Mouse (Mus musculus) cortical plate, adult 2 months (tissue): ENCODE measurements at regions not wholly inside any gene's neighbourhood (a gene's known extent, or its start where the extent isn't known, plus 50 kb on each side); places are given as distances from the start of the nearest gene placed in this dataset.

ENCODE experiments used
- H3K27ac ChIP-seq: fragments of 200-500 bp; 2 replicates; pipeline ENCODE4 v1.5.1; 2012; ENCODE audit warnings: low read length, control low read depth, inconsistent platforms; ENCODE audit not compliant: insufficient read depth
- H3K4me1 ChIP-seq: fragments of 200-500 bp; 2 replicates; pipeline ENCODE4 v1.6.1; 2011; ENCODE audit warnings: low read length; ENCODE audit not compliant: control insufficient read depth, insufficient read depth
- H3K4me3 ChIP-seq: fragments of 200-500 bp; 2 replicates; pipeline ENCODE4 v1.5.1; 2011; ENCODE audit warnings: mild to moderate bottlenecking, low read length, control low read depth; ENCODE audit not compliant: insufficient read depth
- CTCF ChIP-seq: fragments of 200-500 bp; IDR thresholded peaks from 2 replicates; pipeline ENCODE4 v1.5.1; 2011; ENCODE audit warnings: mild to moderate bottlenecking, control low read depth, low read length; ENCODE audit not compliant: insufficient read depth; ENCODE audit errors: extremely low read depth
- POLR2A ChIP-seq: fragments of 200-500 bp; IDR thresholded peaks from 2 replicates; pipeline ENCODE4 v1.6.1; 2011; ENCODE audit warnings: mild to moderate bottlenecking, low read length, control low read depth; ENCODE audit not compliant: insufficient read depth; ENCODE audit errors: extremely low read depth

GRCm38 (mm10) chr2:139220757-139221400 lies 272.8 kb upstream of the Sptlc3 start:
- H3K4me1 ChIP-seq, result no peaks in the 10 kb centered on the region
- no peak overlapping the region for H3K27ac ChIP-seq
- TF ChIP-seq POLR2A (no peak), CTCF (no peak)

GRCm38 (mm10) chr2:139230453-139230852 lies 263.3 kb upstream of the Sptlc3 start:
- Histone ChIP-seq H3K4me3 (no peak overlapping the region), H3K4me1 (no peaks in the 10 kb centered on the region), H3K27ac (no peak overlapping the region)
- TF ChIP-seq CTCF (no peak), POLR2A (no peak)

More at GRCm38 (mm10) chr2:139220757-139221400, 272.8 kb upstream of the Sptlc3 start:
- H3K4me3 ChIP-seq, result no peak overlapping the region

- Histone ChIP-seq H3K27ac (no peak overlapping the region), H3K4me3 (no peak overlapping the region), H3K4me1 (no peaks in the 10 kb centered on the region)
- no peak for TF ChIP-seq POLR2A
- TF ChIP-seq CTCF, result no peak
These were observed 243.6 kb upstream of the Sptlc3 start for GRCm38 (mm10) chr2:139250138-139250537.

- TF ChIP-seq CTCF (no peak), POLR2A (no peak)
- Histone ChIP-seq H3K27ac (no peak overlapping the region), H3K4me1 (no peaks in the 10 kb centered on the region), H3K4me3 (no peak overlapping the region)
These were observed 226.6 kb upstream of the Sptlc3 start for GRCm38 (mm10) chr2:139267119-139267518.

- no peak overlapping the region for H3K27ac ChIP-seq
- H3K4me3 ChIP-seq, result no peak overlapping the region
- no peaks in the 10 kb centered on the region for H3K4me1 ChIP-seq
- TF ChIP-seq CTCF (no peak), POLR2A (no peak)
These were observed 217.1 kb upstream of the Sptlc3 start for GRCm38 (mm10) chr2:139276581-139276980.

- H3K4me1 ChIP-seq, result no peaks in the 10 kb centered on the region
- TF ChIP-seq CTCF (no peak), POLR2A (no peak)
- no peak overlapping the region for H3K4me3 ChIP-seq
- H3K27ac ChIP-seq, result no peak overlapping the region
These were observed 216.1 kb upstream of the Sptlc3 start for GRCm38 (mm10) chr2:139277571-139277970.

- H3K27ac ChIP-seq, result no peak overlapping the region
- no peak overlapping the region for H3K4me3 ChIP-seq
- no peak for TF ChIP-seq CTCF
- TF ChIP-seq POLR2A, result no peak
- H3K4me1 ChIP-seq, result no peaks in the 10 kb centered on the region
These were observed 212.7 kb upstream of the Sptlc3 start for GRCm38 (mm10) chr2:139281056-139281455.

- TF ChIP-seq CTCF, result no peak
- no peak for TF ChIP-seq POLR2A
- Histone ChIP-seq H3K4me3 (no peak overlapping the region), H3K4me1 (no peaks in the 10 kb centered on the region), H3K27ac (no peak overlapping the region)
These were observed 209.4 kb upstream of the Sptlc3 start for GRCm38 (mm10) chr2:139284315-139284714.

- H3K4me3 ChIP-seq, result no peak overlapping the region
- no peaks in the 10 kb centered on the region for H3K4me1 ChIP-seq
- H3K27ac ChIP-seq, result no peak overlapping the region
- no peak for TF ChIP-seq POLR2A
These were observed 207.3 kb upstream of the Sptlc3 start for GRCm38 (mm10) chr2:139286446-139286845.

GRCm38 (mm10) chr2:139298541-139299152 lies 195.1 kb upstream of the Sptlc3 start:
- Histone ChIP-seq H3K27ac (no peak overlapping the region), H3K4me1 (no peaks in the 10 kb centered on the region), H3K4me3 (no peak overlapping the region)
- no peak for TF ChIP-seq POLR2A
- no peak for TF ChIP-seq CTCF
